Mouse (Mus musculus) midbrain, embryonic 11.5 days (tissue): ENCODE measurements around the gene Cysrt1. TPM values are rescaled to one million over a fixed set of nuclear protein-coding genes. Genes with fewer than 3 reads are reported as not detected.
"Not testable (repeated sequence)": the region's sequence is repeated elsewhere in the genome, so short reads cannot be mapped to it uniquely, and the experiment has no call there.

ENCODE experiments used
- ATAC-seq: fragments of 200-750 bp; cut with Nextera tagmentation; 2 replicates; pipeline ENCODE4 v1.8.0; 2017; ENCODE audit warnings: moderate TSS enrichment, moderate library complexity; ENCODE audit not compliant: low FRiP score
- DNase-seq: peaks from one replicate; pipeline ENCODE4 v3.0.0; 2015; ENCODE audit warnings: low spot score; ENCODE audit errors: missing footprints
- H3K27ac ChIP-seq: fragments of 300-500 bp; sonication (generic); 2 replicates; pipeline ENCODE4 v1.5.1; 2014; ENCODE audit warnings: low read depth, low read length
- H3K27me3 ChIP-seq: fragments of 300-500 bp; sonication (generic); 2 replicates; pipeline ENCODE4 v1.6.1; 2014; ENCODE audit warnings: mild to moderate bottlenecking, low read length, moderate library complexity, mixed read lengths; ENCODE audit not compliant: control insufficient read depth, insufficient read depth
- H3K36me3 ChIP-seq: fragments of 300-500 bp; sonication (generic); 2 replicates; pipeline ENCODE4 v1.6.1; 2014; ENCODE audit warnings: mild to moderate bottlenecking, low read length, moderate library complexity, mixed read lengths; ENCODE audit not compliant: control insufficient read depth, insufficient read depth
- H3K4me1 ChIP-seq: fragments of 300-500 bp; sonication (generic); 2 replicates; pipeline ENCODE4 v1.6.1; 2014; ENCODE audit warnings: low read length; ENCODE audit not compliant: control insufficient read depth, insufficient read depth
- H3K4me2 ChIP-seq: fragments of 300-500 bp; sonication (generic); 2 replicates; pipeline ENCODE4 v1.6.1; 2014; ENCODE audit warnings: mild to moderate bottlenecking, moderate library complexity
- H3K4me3 ChIP-seq: fragments of 300-500 bp; sonication (generic); 2 replicates; pipeline ENCODE4 v1.5.1; 2014; ENCODE audit warnings: low read depth, low read length
- H3K9ac ChIP-seq: fragments of 300-500 bp; sonication (generic); 2 replicates; pipeline ENCODE4 v1.6.1; 2014; ENCODE audit warnings: low read length
- H3K9me3 ChIP-seq: fragments of 300-500 bp; sonication (generic); 2 replicates; pipeline ENCODE4 v1.6.1; 2016; ENCODE audit warnings: low read length; ENCODE audit not compliant: control insufficient read depth
- WGBS: fragments of 180-500 bp; shearing (Covaris S2); extraction: QIAGEN DNeasy Blood & Tissue Kit; methylation state at CpG from one replicate; pipeline ENCODE4 v1.1.7; 2014; 5-methylcytosine and 5-hydroxymethylcytosine counted together
- polyA plus RNA-seq: library from polyadenylated mRNA; unstranded; fragments of >200 nt; fragmentation: Nextera tagmentation; extraction: Ambion mirVana; gene quantifications from 2 replicates; pipeline ENCODE4 v1.2.1, GENCODE M21; 2014

Gene Cysrt1
- polyA plus RNA-seq, 1 experiment from 2014 or later, result not detected

GRCm38 (mm10) chr2:25261870-25262269 lies 19.6 kb upstream of the Cysrt1 start:
- no peaks in the 10 kb centered on the region for H3K9me3 ChIP-seq

GRCm38 (mm10) chr2:25258887-25259286 lies 16.6 kb upstream of the Cysrt1 start:
- H3K4me1 ChIP-seq, result peaks cover 20% of the 10 kb centered on the region
- 59% methylated on average over 2 of the region's 2 CpGs for WGBS

More at GRCm38 (mm10) chr2:25261870-25262269, 19.6 kb upstream of the Cysrt1 start:
- peak overlapping the region; percentile 100 for H3K4me2 ChIP-seq
- peak overlapping the region; percentile 65 for H3K4me3 ChIP-seq
- no peaks in the 10 kb centered on the region for H3K36me3 ChIP-seq
- ATAC-seq (no peak), DNase-seq (no peak)
- peaks cover 12% of the 10 kb centered on the region for H3K4me1 ChIP-seq
- no peak overlapping the region for H3K27ac ChIP-seq
- H3K9ac ChIP-seq, result peak overlapping the region; percentile 54; the same call in 1 of the 2 replicates
- 46% methylated on average over 12 of the region's 12 CpGs for WGBS
- peaks cover 19% of the 10 kb centered on the region for H3K27me3 ChIP-seq

GRCm38 (mm10) chr2:25257250-25257649 lies 15.0 kb upstream of the Cysrt1 start:
- not testable (repeated sequence) for ATAC-seq, H3K27me3 ChIP-seq, DNase-seq, H3K9ac ChIP-seq, H3K9me3 ChIP-seq, H3K4me3 ChIP-seq, H3K36me3 ChIP-seq, H3K4me2 ChIP-seq, H3K27ac ChIP-seq
- WGBS, result 93% methylated on average over 5 of the region's 5 CpGs
- peaks cover 13% of the 10 kb centered on the region for H3K4me1 ChIP-seq

More at GRCm38 (mm10) chr2:25258887-25259286, 16.6 kb upstream of the Cysrt1 start:
- ATAC-seq (no peak), DNase-seq (no peak)
- H3K4me2 ChIP-seq, result no peak overlapping the region
- H3K9me3 ChIP-seq, result no peaks in the 10 kb centered on the region
- no peaks in the 10 kb centered on the region for H3K36me3 ChIP-seq
- H3K9ac ChIP-seq, result no peak overlapping the region
- H3K27me3 ChIP-seq, result peaks cover 11% of the 10 kb centered on the region
- no peak overlapping the region for H3K27ac ChIP-seq
- no peak overlapping the region for H3K4me3 ChIP-seq

- H3K9me3 ChIP-seq, DNase-seq, ATAC-seq, H3K36me3 ChIP-seq, H3K27ac ChIP-seq, H3K27me3 ChIP-seq: not testable (repeated sequence)
- peak overlapping the region; percentile 85 for H3K4me3 ChIP-seq
- peaks cover 13% of the 10 kb centered on the region for H3K4me1 ChIP-seq
- WGBS, result 69% methylated on average over 10 of the region's 12 CpGs
- H3K4me2 ChIP-seq, result peak overlapping the region; percentile 80
- H3K9ac ChIP-seq, result peak overlapping the region; percentile 91
Measured at GRCm38 (mm10) chr2:25256443-25257109, 14.3 kb upstream of the Cysrt1 start.

GRCm38 (mm10) chr2:25255284-25255779 lies 13.1 kb upstream of the Cysrt1 start, which contains the start of gene Tmem203:
TSS of gene Tmem203 (plus strand) at chr2:25255439.
- peak within 1 kb of the TSS; percentile 85 for H3K4me3 ChIP-seq
- H3K27me3 ChIP-seq, result no peaks in the 10 kb centered on the region
- H3K36me3 ChIP-seq, result no peaks in the 10 kb centered on the region; the same call in 1 of the 2 replicates
- peak within 1 kb of the TSS; percentile 80 for H3K4me2 ChIP-seq
- ATAC-seq (peak; percentile 92), DNase-seq (peak; percentile 100)
- peak within 1 kb of the TSS; percentile 32; the same call in 1 of the 2 replicates for H3K27ac ChIP-seq
- WGBS, result under 1% methylated on average over 39 of the region's 39 CpGs
- H3K9ac ChIP-seq, result peak within 1 kb of the TSS; percentile 91
- peaks cover 13% of the 10 kb centered on the region for H3K4me1 ChIP-seq
- no peaks in the 10 kb centered on the region for H3K9me3 ChIP-seq

- H3K4me2 ChIP-seq, result no peak overlapping the region
- no peak for DNase-seq
- peaks cover 13% of the 10 kb centered on the region for H3K4me1 ChIP-seq
- H3K27ac ChIP-seq, result no peak overlapping the region
- 100% methylated on average over 1 of the region's 1 CpGs for whole genome bisulfite sequencing
- no peaks in the 10 kb centered on the region for H3K27me3 ChIP-seq
- H3K9ac ChIP-seq, result no peak overlapping the region
- H3K4me3 ChIP-seq, result no peak overlapping the region
- no peaks in the 10 kb centered on the region for H3K9me3 ChIP-seq
- no peaks in the 10 kb centered on the region; the same call in none of the 2 replicates for H3K36me3 ChIP-seq
- no peak for ATAC-seq
Measured at GRCm38 (mm10) chr2:25252331-25252730, 10.1 kb upstream of the Cysrt1 start.

GRCm38 (mm10) chr2:25246183-25247072 lies 4.2 kb upstream of the Cysrt1 start, which contains the start of gene AL732309.1:
TSS of gene AL732309.1 (minus strand) at chr2:25246863.
- no peaks in the 10 kb centered on the region for H3K9me3 ChIP-seq
- ATAC-seq (no peak), DNase-seq (no peak)
- no peak within 1 kb of the TSS for H3K4me3 ChIP-seq
- no peak within 1 kb of the TSS for H3K4me2 ChIP-seq
- no peak within 1 kb of the TSS for H3K9ac ChIP-seq
- peaks cover 10% of the 10 kb centered on the region for H3K4me1 ChIP-seq
- no peak within 1 kb of the TSS for H3K27ac ChIP-seq
- no peaks in the 10 kb centered on the region; the same call in none of the 2 replicates for H3K36me3 ChIP-seq
- H3K27me3 ChIP-seq, result peaks cover 4% of the 10 kb centered on the region
- WGBS, result 90% methylated on average over 10 of the region's 10 CpGs

GRCm38 (mm10) chr2:25244144-25244543 lies 1.9 kb upstream of the Cysrt1 start:
- H3K4me3 ChIP-seq, result no peak overlapping the region
- no peak overlapping the region for H3K9ac ChIP-seq
- peaks cover 18% of the 10 kb centered on the region for H3K4me1 ChIP-seq
- 90% methylated on average over 4 of the region's 4 CpGs for WGBS
- no peaks in the 10 kb centered on the region for H3K9me3 ChIP-seq
- DNase-seq, result no peak
- H3K4me2 ChIP-seq, result no peak overlapping the region
- peaks cover 6% of the 10 kb centered on the region for H3K27me3 ChIP-seq
- H3K27ac ChIP-seq, result no peak overlapping the region
- H3K36me3 ChIP-seq, result no peaks in the 10 kb centered on the region; the same call in none of the 2 replicates
- no peak for ATAC-seq
